Mouse (Mus musculus): ENCODE data around the gene Rasal1. TPM values are rescaled to one million over a fixed set of nuclear protein-coding genes. Genes with fewer than 3 reads are reported as not detected.

The Rasal1 gene
- total and polyA plus RNA-seq, 3 experiments: 0.69 to 4.5 TPM; not detected in 1

GRCm38 (mm10) chr5:120609246-120609775 is 39.3 kb upstream of the Rasal1 start:
- Histone ChIP-seq H3K27ac (ENCODE audit: control insufficient read depth, low read depth, low read length) (no peak overlapping the region), H3K79me2 (ENCODE audit: control insufficient read depth, insufficient read depth, low read length, poor library complexity) (peaks cover 18% of the 10 kb centered on the region), H3K4me1 (ENCODE audit: control insufficient read depth in 1 of 2, insufficient read depth in 2 of 2, low read length in 2 of 2) (peaks cover 2 to 9% of the 10 kb centered on the region in 2 experiments; a peak in 2 of 4 replicates), H3K9ac (ENCODE audit: control insufficient read depth, low read depth, low read length, poor library complexity, severe bottlenecking) (no peak overlapping the region), H3K27me3 (ENCODE audit: control insufficient read depth in 1 of 2, insufficient read depth in 2 of 2, low read length in 2 of 2) (no peaks in the 10 kb centered on the region), H3K4me3 (ENCODE audit: control insufficient read depth in 1 of 2, insufficient read depth in 1 of 2, low read depth in 2 of 2, low read length in 2 of 2) (no peak overlapping the region), H3K36me3 (ENCODE audit: control insufficient read depth in 1 of 2, insufficient read depth in 2 of 2, low read length in 2 of 2) (no peaks in the 10 kb centered on the region), H3K9me3 (replicated peaks; ENCODE audit: insufficient read depth, low read length) (no peaks in the 10 kb centered on the region)
- TF ChIP-seq USF1 (IDR thresholded peaks at IDR 0.05; ENCODE audit: low read depth, low read length): no peak
- no peak for TF ChIP-seq POLR2AphosphoS5 (IDR thresholded peaks at IDR 0.05; ENCODE audit: borderline replicate concordance, low read depth, low read length)
- no peak for TF ChIP-seq HCFC1 (IDR thresholded peaks at IDR 0.05; ENCODE audit: low read depth, low read length)
- DNase-seq (ENCODE audit: low read depth, low spot score): no peak

- H3K79me2 ChIP-seq (ENCODE audit: control insufficient read depth, insufficient read depth, low read length, poor library complexity): peaks cover 25% of the 10 kb centered on the region
- H3K27me3 ChIP-seq (ENCODE audit: control insufficient read depth in 1 of 2, insufficient read depth in 2 of 2, low read length in 2 of 2): no peaks in the 10 kb centered on the region
- no peak for DNase-seq (ENCODE audit: low read depth, low spot score)
- no peak for TF ChIP-seq MXI1 (IDR thresholded peaks at IDR 0.05; ENCODE audit: low read depth, low read length)
- TF ChIP-seq GATA1 (IDR thresholded peaks at IDR 0.05; ENCODE audit: low read depth, low read length): no peak
- no peak for TF ChIP-seq MYC (IDR thresholded peaks at IDR 0.05; ENCODE audit: low read depth, low read length)
- TF ChIP-seq SMC3 (IDR thresholded peaks at IDR 0.05; ENCODE audit: low read depth, low read length): no peak
- no peak for TF ChIP-seq MEF2A (IDR thresholded peaks at IDR 0.05; ENCODE audit: extremely low read depth, insufficient replicate concordance, low read depth, low read length, poor library complexity, severe bottlenecking)
- TF ChIP-seq TBP (IDR thresholded peaks at IDR 0.05; ENCODE audit: low read depth, low read length): no peak
- no peak for TF ChIP-seq UBTF (IDR thresholded peaks at IDR 0.05; ENCODE audit: borderline replicate concordance, insufficient read depth, low read depth, low read length)
- TF ChIP-seq MYB (IDR thresholded peaks at IDR 0.05; ENCODE audit: low read depth, low read length): no peak
- TF ChIP-seq POLR2A (IDR thresholded peaks at IDR 0.05; ENCODE audit: control insufficient read depth in 1 of 2, insufficient read depth in 1 of 2, low read depth in 1 of 2, low read length in 2 of 2, poor library complexity in 1 of 2): no peak
- no peak for TF ChIP-seq ZNF384 (IDR thresholded peaks at IDR 0.05; ENCODE audit: low read depth, low read length)
- TF ChIP-seq POLR2AphosphoS2 (IDR thresholded peaks at IDR 0.05; ENCODE audit: low read length): no peak
- TF ChIP-seq TCF12 (IDR thresholded peaks at IDR 0.05; ENCODE audit: low read depth, low read length): no peak
- no peak for TF ChIP-seq ZMIZ1 (IDR thresholded peaks at IDR 0.05; ENCODE audit: low read depth, low read length)
- H3K9ac ChIP-seq (ENCODE audit: control insufficient read depth, low read depth, low read length, poor library complexity, severe bottlenecking): no peak overlapping the region
- H3K4me3 ChIP-seq (ENCODE audit: control insufficient read depth in 1 of 2, insufficient read depth in 1 of 2, low read depth in 2 of 2, low read length in 2 of 2): no peak overlapping the region
- no peaks in the 10 kb centered on the region; a peak in 1 of 4 replicates for H3K36me3 ChIP-seq (ENCODE audit: control insufficient read depth in 1 of 2, insufficient read depth in 2 of 2, low read length in 2 of 2)
- H3K9me3 ChIP-seq (replicated peaks; ENCODE audit: insufficient read depth, low read length): no peaks in the 10 kb centered on the region
- H3K27ac ChIP-seq (ENCODE audit: control insufficient read depth, low read depth, low read length): no peak overlapping the region
- peaks cover 2 to 9% of the 10 kb centered on the region in 2 experiments; a peak in 2 of 4 replicates for H3K4me1 ChIP-seq (ENCODE audit: control insufficient read depth in 1 of 2, insufficient read depth in 2 of 2, low read length in 2 of 2)
These were observed 37.7 kb upstream of the Rasal1 start for GRCm38 (mm10) chr5:120610906-120611305.

Measured in MEL (cell line).